Mouse (Mus musculus) C2C12 (cell line): ENCODE measurements around the gene Vipr1.

Source experiments
- CEBPB ChIP-seq: IDR thresholded peaks from one replicate; pipeline ENCODE4 v1.6.1; 2011; ENCODE audit warnings: low read depth, mild to moderate bottlenecking, control low read depth, moderate library complexity
- CTCF ChIP-seq: IDR thresholded peaks from one replicate; pipeline ENCODE4 v1.5.1; 2011; ENCODE audit not compliant: control insufficient read depth, insufficient read depth, insufficient read length
- FOSL1 ChIP-seq: IDR thresholded peaks from one replicate; pipeline ENCODE4 v1.8.0; 2011; ENCODE audit warnings: mild to moderate bottlenecking, low read length; ENCODE audit not compliant: poor library complexity, insufficient read depth, severe bottlenecking
- MAX ChIP-seq: IDR thresholded peaks from one replicate; pipeline ENCODE4 v1.6.1; 2011; ENCODE audit warnings: mild to moderate bottlenecking, control low read depth
- MYOD1 ChIP-seq: IDR thresholded peaks from one replicate; pipeline ENCODE4 v1.6.1; 2011; ENCODE audit warnings: low read depth; ENCODE audit not compliant: control insufficient read depth, insufficient read length
- MYOG ChIP-seq: IDR thresholded peaks from one replicate; pipeline ENCODE4 v1.6.1; 2011; ENCODE audit not compliant: control insufficient read depth, insufficient read length; ENCODE audit errors: extremely low read depth
- USF1 ChIP-seq: IDR thresholded peaks from one replicate; pipeline ENCODE4 v1.6.1; 2011; ENCODE audit warnings: low read depth, mild to moderate bottlenecking, control low read depth, moderate library complexity

DNA sequence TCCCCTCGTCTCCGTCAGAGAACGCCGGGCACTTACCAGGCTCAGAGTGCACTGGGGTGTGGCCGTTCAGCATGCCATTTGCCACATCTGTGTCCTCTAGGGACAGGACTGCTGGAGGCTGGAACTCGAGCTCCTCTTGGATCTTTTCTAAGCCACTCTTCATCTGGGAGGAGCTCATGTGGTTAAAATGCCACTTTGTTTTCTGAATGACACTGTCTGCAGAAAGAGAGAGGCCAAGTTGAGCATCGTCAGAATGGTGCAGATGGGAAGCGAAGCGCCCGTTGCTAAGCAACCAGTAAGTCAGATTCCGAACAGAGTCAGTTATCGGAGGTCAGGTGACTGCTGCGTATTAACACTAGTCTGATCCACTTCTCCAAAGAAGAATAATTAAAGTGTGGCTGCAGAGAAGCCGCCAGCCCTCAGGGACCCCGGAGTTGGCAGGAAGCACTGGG lies 47.7 kb downstream of the Vipr1 start:
- no peak for TF ChIP-seq CTCF
- no peak for TF ChIP-seq MYOD1
- no peak for TF ChIP-seq CEBPB
- TF ChIP-seq MAX = no peak
- TF ChIP-seq MYOG = no peak
- TF ChIP-seq USF1 = no peak
- TF ChIP-seq FOSL1 = no peak
